Mouse (Mus musculus) layer of hippocampus, adult 9-11 months (tissue): ENCODE measurements around the gene 2310030G06Rik.

Experiments
- DNase-seq: peaks from one replicate; pipeline ENCODE4 v3.0.0; 2022

Gene 2310030G06Rik

GRCm38 (mm10) chr9:50740867-50741784, 5.2 kb downstream of the 2310030G06Rik start:
- DNase-seq: no peak

- DNase-seq: peak; percentile 94
Measured at GRCm38 (mm10) chr9:50738914-50739870, 7.1 kb downstream of the 2310030G06Rik start, which contains the start of gene Dixdc1. Gene Dixdc1, minus strand, starts transcription at chr9:50739517.

- peak; percentile 67 for DNase-seq
Measured at GRCm38 (mm10) chr9:50734989-50735388, 11.3 kb downstream of the 2310030G06Rik start.

GRCm38 (mm10) chr9:50732560-50732959, 13.8 kb downstream of the 2310030G06Rik start:
- no peak for DNase-seq

- no peak for DNase-seq
Measured at GRCm38 (mm10) chr9:50729600-50729999, 16.7 kb downstream of the 2310030G06Rik start.

GRCm38 (mm10) chr9:50727925-50728651, 18.2 kb downstream of the 2310030G06Rik start:
- DNase-seq: peak; percentile 93

GRCm38 (mm10) chr9:50727171-50727924, 19.0 kb downstream of the 2310030G06Rik start:
- peak; percentile 41 for DNase-seq

GRCm38 (mm10) chr9:50725921-50726590, 20.3 kb downstream of the 2310030G06Rik start:
- DNase-seq: no peak

- no peak for DNase-seq
Measured at GRCm38 (mm10) chr9:50724661-50725330, 21.5 kb downstream of the 2310030G06Rik start.

- no peak for DNase-seq
Measured at GRCm38 (mm10) chr9:50724147-50724546, 22.2 kb downstream of the 2310030G06Rik start.

- DNase-seq: peak; percentile 79
Measured at GRCm38 (mm10) chr9:50723406-50723805, 22.9 kb downstream of the 2310030G06Rik start.

- no peak for DNase-seq
Measured at GRCm38 (mm10) chr9:50722451-50722911, 23.9 kb downstream of the 2310030G06Rik start.

GRCm38 (mm10) chr9:50721061-50721460, 25.3 kb downstream of the 2310030G06Rik start:
- DNase-seq: no peak

GRCm38 (mm10) chr9:50718878-50719277, 27.5 kb downstream of the 2310030G06Rik start:
- no peak for DNase-seq

GRCm38 (mm10) chr9:50714188-50714587, 32.1 kb downstream of the 2310030G06Rik start:
- no peak for DNase-seq

GRCm38 (mm10) chr9:50711337-50711736, 35.0 kb downstream of the 2310030G06Rik start:
- no peak for DNase-seq

GRCm38 (mm10) chr9:50709108-50709507, 37.2 kb downstream of the 2310030G06Rik start:
- no peak for DNase-seq

GRCm38 (mm10) chr9:50704907-50705306, 41.4 kb downstream of the 2310030G06Rik start:
- DNase-seq: no peak

GRCm38 (mm10) chr9:50700921-50701691, 45.2 kb downstream of the 2310030G06Rik start:
- peak; percentile 67 for DNase-seq
